Mouse (Mus musculus): ENCODE results near the gene Pigp.

The Pigp gene

DNA sequence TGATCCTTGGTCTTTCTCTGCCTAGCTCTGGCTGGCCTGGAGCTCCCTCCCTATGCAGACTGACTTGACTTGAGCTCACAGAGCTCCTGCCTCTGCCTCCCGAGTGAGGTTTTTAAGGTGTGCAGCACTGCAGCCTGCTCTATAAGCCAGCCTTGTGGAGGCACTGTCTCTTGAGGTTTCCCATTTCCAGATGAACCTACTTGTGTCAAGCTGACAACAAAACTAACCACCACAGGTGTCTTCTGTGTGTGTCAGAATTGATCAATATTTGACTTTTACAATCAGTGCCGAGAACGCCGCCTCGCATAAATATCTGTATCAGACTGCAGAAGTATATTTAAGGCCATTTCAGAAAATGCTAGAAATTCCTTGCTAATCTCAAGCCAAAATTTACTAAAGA is 57.0 kb downstream of the Pigp start:
- no peak for DNase-seq

DNA sequence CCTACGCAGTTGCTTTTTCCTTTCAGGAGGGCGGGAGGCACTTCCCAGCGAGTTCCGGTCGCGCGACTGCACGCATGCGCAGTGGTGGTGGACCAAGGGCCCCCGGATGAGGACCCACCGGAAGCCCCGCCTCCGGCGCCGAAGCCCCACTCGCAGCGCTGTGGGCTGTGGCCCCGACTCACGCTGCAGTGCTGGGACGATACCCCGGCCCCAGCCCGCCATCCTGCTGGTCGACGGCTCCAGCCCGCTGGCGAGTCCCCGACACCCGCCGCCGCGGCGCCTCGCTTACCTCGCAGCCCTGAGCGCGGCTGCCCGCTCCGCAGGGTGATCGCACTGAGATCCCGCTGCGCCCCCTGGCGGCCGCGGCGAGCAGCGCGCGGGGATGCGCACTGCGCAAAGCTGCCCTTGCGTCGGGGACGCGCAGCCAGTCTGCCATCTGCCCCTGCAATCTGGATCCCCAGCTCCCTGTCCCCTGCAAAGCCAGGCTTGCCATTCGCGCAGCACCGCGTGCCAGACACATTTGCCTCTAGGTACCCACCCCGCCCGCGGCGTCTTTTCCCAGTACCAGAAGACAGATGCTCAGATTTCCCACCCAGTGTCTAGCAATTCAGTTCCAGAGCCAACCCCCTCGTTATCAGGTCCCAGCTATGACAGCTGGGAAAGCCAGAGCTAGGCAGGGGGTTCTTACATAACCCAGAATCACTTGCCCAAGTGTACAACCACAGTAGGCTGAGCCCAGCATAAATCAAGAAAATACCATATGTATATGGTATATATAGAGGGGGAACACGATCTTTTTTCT is 58.2 kb downstream of the Pigp start, which contains the start of gene Hlcs:
Gene Hlcs (minus strand): TSS at position 343 of the 802 bp plus-strand sequence.
- DNase-seq, result peak; percentile 99

DNA sequence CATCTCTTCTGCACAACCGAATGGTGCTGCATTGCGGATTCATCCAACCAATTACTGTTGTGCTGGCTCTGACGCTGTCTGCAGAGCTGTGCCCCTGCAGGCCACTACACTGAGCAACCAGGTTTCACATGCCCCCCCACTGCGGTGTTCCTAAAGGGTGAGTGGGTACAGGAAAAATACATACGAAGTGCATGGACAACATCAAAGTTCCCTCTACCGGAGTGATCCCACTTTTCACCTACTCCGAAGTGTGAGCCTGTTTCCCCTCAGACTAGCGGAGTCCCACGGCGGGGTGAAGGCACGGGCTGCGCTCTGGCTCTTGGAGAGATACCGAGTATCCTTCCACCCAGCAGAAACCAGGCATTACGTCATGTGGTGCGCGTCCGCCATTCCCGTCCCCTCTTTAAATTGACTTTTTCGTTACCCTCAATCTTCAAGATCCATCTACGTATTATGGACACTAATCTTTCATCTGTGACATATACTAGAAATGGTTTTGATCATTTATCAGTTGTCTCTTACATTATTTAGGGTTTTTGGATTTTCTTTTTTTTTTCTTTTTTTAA is 58.9 kb downstream of the Pigp start:
- peak; percentile 84 for DNase-seq

DNA sequence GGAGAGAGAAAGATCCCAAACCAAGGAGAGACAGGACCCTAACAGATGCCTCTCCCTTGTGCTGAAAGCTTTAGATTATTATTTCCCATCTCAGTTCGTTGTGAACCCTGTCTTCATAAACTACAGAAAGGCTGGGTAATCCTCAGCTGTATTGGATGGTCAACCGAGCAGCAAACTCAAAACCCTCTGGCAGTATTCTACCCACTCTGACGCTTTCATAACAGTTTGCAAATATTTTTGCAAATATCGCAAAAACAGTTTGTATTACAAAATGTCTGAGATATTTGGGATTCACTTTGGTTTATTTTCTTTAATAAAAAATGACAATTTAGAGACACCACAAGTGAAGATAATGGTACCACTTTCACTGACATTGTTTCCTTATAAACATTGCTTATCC is 59.7 kb downstream of the Pigp start:
- no peak for DNase-seq

DNA sequence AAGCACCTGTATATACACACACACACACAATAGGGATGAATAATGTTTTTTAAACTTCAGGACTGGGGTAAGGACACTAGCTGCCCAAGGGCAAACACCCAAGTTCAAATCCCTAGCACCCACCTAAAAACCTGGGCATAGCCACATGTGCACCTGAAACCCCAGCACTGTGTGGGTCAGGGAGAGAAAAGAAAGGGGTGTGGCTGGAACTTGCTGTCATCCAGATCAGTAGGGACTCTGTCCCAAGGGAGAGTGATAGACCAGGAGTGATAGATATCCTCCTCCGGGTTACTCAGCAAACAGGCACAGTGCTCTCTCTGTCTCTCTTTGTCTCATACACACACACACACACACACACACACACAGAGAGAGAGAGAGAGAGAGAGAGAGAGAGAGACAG is 60.2 kb downstream of the Pigp start:
- DNase-seq, result no peak

DNA sequence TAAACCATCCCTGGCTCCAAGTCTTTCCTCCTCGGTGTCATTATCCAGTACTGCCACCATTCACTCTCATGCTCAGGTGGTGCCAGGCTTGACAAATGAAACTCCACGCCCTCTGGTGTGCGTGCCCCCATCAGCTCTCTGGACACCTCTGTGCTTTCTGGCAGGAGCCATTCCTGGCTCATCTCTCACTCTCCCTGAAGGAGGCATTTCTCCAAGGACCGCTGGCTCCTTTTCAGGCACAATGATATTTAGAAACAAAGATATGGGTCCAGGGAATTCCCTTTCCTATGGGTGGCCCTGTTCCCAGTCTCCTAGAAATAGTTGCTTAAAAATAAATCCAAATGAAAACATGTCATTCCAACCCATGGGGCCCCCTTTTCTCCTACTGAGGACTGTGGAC is 62.6 kb downstream of the Pigp start:
- DNase-seq, result no peak

Measured in thymus, postnatal 14 days (tissue).